Mouse (Mus musculus): ENCODE data around the gene Apoe. TPM values are rescaled to one million over a fixed set of nuclear protein-coding genes. Genes with fewer than 3 reads are reported as not detected.

The Apoe gene
- total and polyA plus RNA-seq, 2 experiments from 2014 or later = 2,139 to 2,613 TPM

- Histone ChIP-seq H3K36me3 (ENCODE audit: insufficient read depth, low read length) (no peaks in the 10 kb centered on the region), H3K4me1 (ENCODE audit: insufficient read depth, low read length) (no peaks in the 10 kb centered on the region), H3K4me2 (ENCODE audit: low read depth, low read length, poor library complexity, severe bottlenecking) (no peak overlapping the region), H3K9ac (replicated peaks; ENCODE audit: low read length, poor library complexity, severe bottlenecking) (no peak overlapping the region), H3K27ac (ENCODE audit: low read depth, low read length) (no peak overlapping the region), H3K4me3 (ENCODE audit: low read depth, low read length) (no peak overlapping the region), H3K9me3 (ENCODE audit: low read length) (no peaks in the 10 kb centered on the region), H3K27me3 (ENCODE audit: insufficient read depth, low read length) (no peaks in the 10 kb centered on the region)
- WGBS = 75% methylated on average over 3 of the region's 3 CpGs
- no peak for TF ChIP-seq CTCF (IDR thresholded peaks at IDR 0.05)
- no peak for ATAC-seq (ENCODE audit: low FRiP score)
- DNase-seq (ENCODE audit: low spot score) = no peak
Observed at GRCm38 (mm10) chr7:19678901-19679300, 20.1 kb downstream of the Apoe start.

- no peak for DNase-seq (ENCODE audit: low spot score)
- no peak for TF ChIP-seq CTCF (IDR thresholded peaks at IDR 0.05)
- no peaks in the 10 kb centered on the region for H3K9me3 ChIP-seq (ENCODE audit: low read length)
- H3K4me1 ChIP-seq (ENCODE audit: insufficient read depth, low read length) = no peaks in the 10 kb centered on the region
- H3K4me3 ChIP-seq (ENCODE audit: low read depth, low read length) = no peak within 1 kb of the TSS
- WGBS = 83% methylated on average over 8 of the region's 8 CpGs
- H3K4me2 ChIP-seq (ENCODE audit: low read depth, low read length, poor library complexity, severe bottlenecking) = no peak within 1 kb of the TSS
- H3K27ac ChIP-seq (ENCODE audit: low read depth, low read length) = no peak within 1 kb of the TSS
- no peak within 1 kb of the TSS for H3K9ac ChIP-seq (replicated peaks; ENCODE audit: low read length, poor library complexity, severe bottlenecking)
- H3K36me3 ChIP-seq (ENCODE audit: insufficient read depth, low read length) = no peaks in the 10 kb centered on the region
- no peak for ATAC-seq (ENCODE audit: low FRiP score)
- no peaks in the 10 kb centered on the region for H3K27me3 ChIP-seq (ENCODE audit: insufficient read depth, low read length)
Observed at GRCm38 (mm10) chr7:19677872-19678271, 21.1 kb downstream of the Apoe start, which contains the start of gene Apoc2. Gene Apoc2 (minus strand): TSS chr7:19677941.

- no peak for TF ChIP-seq CTCF (IDR thresholded peaks at IDR 0.05)
- no peaks in the 10 kb centered on the region for H3K36me3 ChIP-seq (ENCODE audit: insufficient read depth, low read length)
- ATAC-seq (ENCODE audit: low FRiP score) = no peak
- no peaks in the 10 kb centered on the region for H3K4me1 ChIP-seq (ENCODE audit: insufficient read depth, low read length)
- H3K27me3 ChIP-seq (ENCODE audit: insufficient read depth, low read length) = no peaks in the 10 kb centered on the region
- WGBS = 81% methylated on average over 1 of the region's 1 CpGs
- no peaks in the 10 kb centered on the region for H3K9me3 ChIP-seq (ENCODE audit: low read length)
- no peak overlapping the region for H3K4me3 ChIP-seq (ENCODE audit: low read depth, low read length)
- no peak for DNase-seq (ENCODE audit: low spot score)
- no peak overlapping the region for H3K9ac ChIP-seq (replicated peaks; ENCODE audit: low read length, poor library complexity, severe bottlenecking)
- no peak overlapping the region for H3K4me2 ChIP-seq (ENCODE audit: low read depth, low read length, poor library complexity, severe bottlenecking)
- H3K27ac ChIP-seq (ENCODE audit: low read depth, low read length) = no peak overlapping the region
Observed at GRCm38 (mm10) chr7:19676662-19677061, 22.3 kb downstream of the Apoe start.

- 79% methylated on average over 10 of the region's 10 CpGs for WGBS
Observed at GRCm38 (mm10) chr7:19675824-19676223, 23.2 kb downstream of the Apoe start.

GRCm38 (mm10) chr7:19673083-19673699, 25.8 kb downstream of the Apoe start:
- no peak overlapping the region for H3K27ac ChIP-seq (ENCODE audit: low read depth, low read length)
- H3K9me3 ChIP-seq (ENCODE audit: low read length) = no peaks in the 10 kb centered on the region
- H3K36me3 ChIP-seq (ENCODE audit: insufficient read depth, low read length) = no peaks in the 10 kb centered on the region
- WGBS = 68% methylated on average over 14 of the region's 14 CpGs
- H3K4me2 ChIP-seq (ENCODE audit: low read depth, low read length, poor library complexity, severe bottlenecking) = no peak overlapping the region
- no peak for TF ChIP-seq CTCF (IDR thresholded peaks at IDR 0.05)
- DNase-seq (ENCODE audit: low spot score) (no peak), ATAC-seq (ENCODE audit: low FRiP score) (no peak)
- H3K4me1 ChIP-seq (ENCODE audit: insufficient read depth, low read length) = no peaks in the 10 kb centered on the region
- no peak overlapping the region for H3K9ac ChIP-seq (replicated peaks; ENCODE audit: low read length, poor library complexity, severe bottlenecking)
- H3K27me3 ChIP-seq (ENCODE audit: insufficient read depth, low read length) = no peaks in the 10 kb centered on the region
- H3K4me3 ChIP-seq (ENCODE audit: low read depth, low read length) = no peak overlapping the region

More at GRCm38 (mm10) chr7:19675824-19676223, 23.2 kb downstream of the Apoe start:
- Histone ChIP-seq H3K4me3 (ENCODE audit: low read depth, low read length) (no peak overlapping the region), H3K9ac (replicated peaks; ENCODE audit: low read length, poor library complexity, severe bottlenecking) (no peak overlapping the region), H3K4me1 (ENCODE audit: insufficient read depth, low read length) (no peaks in the 10 kb centered on the region), H3K27ac (ENCODE audit: low read depth, low read length) (no peak overlapping the region), H3K36me3 (ENCODE audit: insufficient read depth, low read length) (no peaks in the 10 kb centered on the region), H3K27me3 (ENCODE audit: insufficient read depth, low read length) (no peaks in the 10 kb centered on the region), H3K4me2 (ENCODE audit: low read depth, low read length, poor library complexity, severe bottlenecking) (no peak overlapping the region), H3K9me3 (ENCODE audit: low read length) (no peaks in the 10 kb centered on the region)
- no peak for TF ChIP-seq CTCF (IDR thresholded peaks at IDR 0.05)
- no peak for DNase-seq (ENCODE audit: low spot score)
- no peak for ATAC-seq (ENCODE audit: low FRiP score)

GRCm38 (mm10) chr7:19671511-19671910, 27.5 kb downstream of the Apoe start:
- H3K4me2 ChIP-seq (ENCODE audit: low read depth, low read length, poor library complexity, severe bottlenecking) = no peak overlapping the region
- no peaks in the 10 kb centered on the region for H3K9me3 ChIP-seq (ENCODE audit: low read length)
- H3K4me1 ChIP-seq (ENCODE audit: insufficient read depth, low read length) = no peaks in the 10 kb centered on the region
- H3K9ac ChIP-seq (replicated peaks; ENCODE audit: low read length, poor library complexity, severe bottlenecking) = no peak overlapping the region
- ATAC-seq (ENCODE audit: low FRiP score) (no peak), DNase-seq (ENCODE audit: low spot score) (no peak)
- H3K36me3 ChIP-seq (ENCODE audit: insufficient read depth, low read length) = no peaks in the 10 kb centered on the region
- H3K27ac ChIP-seq (ENCODE audit: low read depth, low read length) = no peak overlapping the region
- WGBS = 75% methylated on average over 10 of the region's 10 CpGs
- H3K4me3 ChIP-seq (ENCODE audit: low read depth, low read length) = no peak overlapping the region
- TF ChIP-seq CTCF (IDR thresholded peaks at IDR 0.05) = no peak
- H3K27me3 ChIP-seq (ENCODE audit: insufficient read depth, low read length) = no peaks in the 10 kb centered on the region

Measured in midbrain, postnatal 0 days (tissue).